Mouse (Mus musculus) kidney, adult 11 months (tissue): ENCODE results near the gene Zfp827.
"Not testable (repeated sequence)": the region's sequence is repeated elsewhere in the genome, so short reads cannot be mapped to it uniquely, and the experiment has no call there.

ENCODE experiments used
- DNase-seq: peaks from one replicate; pipeline ENCODE4 v3.0.0; 2022

Zfp827 gene

DNA sequence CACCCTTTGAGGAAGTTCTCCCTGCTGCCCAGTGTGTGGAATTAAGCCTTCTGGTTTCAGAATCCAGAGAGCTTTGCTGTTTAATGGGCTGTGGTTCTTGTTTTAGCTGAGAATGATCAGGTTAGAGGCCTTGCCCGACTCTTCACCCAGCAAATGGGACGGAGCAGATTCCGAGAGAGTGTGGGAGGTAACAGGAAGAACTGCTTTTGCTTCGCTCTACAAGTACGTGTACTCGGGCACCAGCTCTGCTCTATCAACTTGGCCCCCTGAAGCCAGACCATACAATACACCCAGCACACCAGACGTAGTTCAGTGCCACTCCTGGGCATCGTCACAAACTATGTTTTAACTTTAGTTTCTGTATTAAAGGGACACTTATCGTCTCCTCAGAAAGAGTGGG lies 85.3 kb downstream of the Zfp827 start:
- no peak for DNase-seq

GRCm38 (mm10) chr8:79114561-79114960 lies 86.3 kb downstream of the Zfp827 start:
- peak; percentile 70 for DNase-seq

- no peak for DNase-seq
These were observed 88.2 kb downstream of the Zfp827 start for GRCm38 (mm10) chr8:79116436-79116835.

GRCm38 (mm10) chr8:79117711-79118110 lies 89.5 kb downstream of the Zfp827 start:
- no peak for DNase-seq

DNA sequence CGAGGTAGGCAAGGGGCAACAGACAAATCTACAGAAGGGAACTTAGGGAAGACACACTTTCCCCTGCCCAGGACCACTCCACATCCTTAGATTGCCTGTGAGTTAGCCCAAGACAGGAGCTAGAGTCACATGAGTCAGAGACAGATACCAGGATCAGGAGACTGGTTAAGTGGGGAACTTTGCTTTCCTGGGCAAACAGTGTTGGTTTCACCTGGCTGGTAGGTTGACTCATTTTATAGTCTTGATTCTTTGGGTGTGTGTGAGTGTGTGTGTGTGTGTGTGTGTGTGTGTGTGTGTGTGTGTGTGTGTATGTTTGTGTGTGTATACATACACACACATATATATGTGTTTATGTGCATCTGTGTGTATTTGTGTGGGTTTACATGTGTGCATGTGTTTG lies 93.4 kb downstream of the Zfp827 start:
- DNase-seq, result no peak

- DNase-seq, result no peak
These were observed 96.0 kb downstream of the Zfp827 start for GRCm38 (mm10) chr8:79124231-79124630.

DNA sequence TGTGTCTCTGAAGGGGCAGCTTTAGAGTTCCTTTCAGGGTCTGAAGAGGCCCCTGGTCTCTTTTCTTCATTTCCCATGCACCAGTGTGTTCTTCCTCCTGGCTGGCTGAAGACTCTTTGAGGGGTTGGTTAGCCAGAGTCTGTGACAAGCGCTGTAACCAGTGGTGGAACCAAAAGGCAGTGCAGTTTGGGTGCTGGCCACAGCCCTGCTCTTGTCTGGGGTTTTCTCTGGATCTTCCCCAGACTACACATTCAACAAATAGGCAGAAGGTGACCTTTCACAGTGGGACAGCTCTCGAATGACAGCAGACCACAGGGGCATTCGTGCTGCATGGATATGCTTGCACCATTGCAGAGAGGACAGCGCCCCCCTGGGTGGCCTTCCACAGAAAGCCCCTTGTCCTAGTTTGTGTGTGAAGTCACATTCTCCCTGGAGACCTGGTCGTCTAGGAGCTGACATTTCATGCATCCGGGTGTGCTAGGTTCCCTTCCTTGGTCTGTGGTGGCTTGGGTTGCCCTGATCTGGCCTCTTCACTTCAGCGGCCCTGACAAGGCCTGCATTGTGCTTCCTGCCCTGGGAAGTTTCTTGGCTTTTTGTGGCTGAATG lies 99.1 kb downstream of the Zfp827 start:
- no peak for DNase-seq

- DNase-seq, result not testable (repeated sequence)
These were observed 100.3 kb downstream of the Zfp827 start for GRCm38 (mm10) chr8:79128534-79128933.

DNA sequence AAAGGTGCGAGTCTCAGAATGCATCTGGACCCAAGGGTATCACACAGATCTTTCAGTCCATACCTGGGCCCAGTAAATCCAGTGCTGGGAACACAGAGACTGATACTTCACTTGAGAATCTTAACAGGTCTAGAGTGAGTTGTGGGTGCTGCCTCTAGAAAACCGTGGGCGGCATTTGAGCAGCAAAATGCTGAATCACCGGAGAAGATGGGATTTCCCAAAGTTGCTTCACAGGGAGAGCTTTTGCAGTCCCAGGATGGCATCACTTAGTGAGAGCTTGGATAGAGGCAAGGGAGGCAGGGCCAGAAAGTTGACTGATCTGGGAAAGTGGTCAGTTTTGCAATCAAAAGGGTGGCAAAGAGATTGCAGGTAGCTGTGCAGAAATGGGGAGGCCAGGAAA lies 111.4 kb downstream of the Zfp827 start:
- DNase-seq, result no peak

DNA sequence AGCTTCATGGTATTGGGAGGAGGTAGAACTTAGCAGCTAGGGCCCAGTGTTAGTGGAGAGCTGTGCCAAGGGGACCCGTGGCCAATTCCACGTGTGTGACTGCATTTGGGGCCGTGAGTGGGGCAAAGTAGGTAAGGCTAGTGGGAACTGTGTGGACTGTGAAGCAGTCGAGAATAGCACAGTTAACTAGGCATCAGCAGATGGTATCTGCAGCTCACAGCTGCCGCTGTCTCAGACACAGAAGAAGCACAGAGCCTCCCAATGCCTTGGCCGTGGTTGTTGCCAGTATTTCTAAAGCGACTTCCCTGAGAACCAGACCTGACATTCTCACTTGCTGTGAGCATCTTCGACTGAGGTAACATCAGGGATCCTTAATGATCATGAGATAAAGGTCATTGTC lies 112.7 kb downstream of the Zfp827 start:
- DNase-seq, result no peak

- DNase-seq, result no peak
These were observed 113.4 kb downstream of the Zfp827 start for GRCm38 (mm10) chr8:79141592-79141991.

- no peak for DNase-seq
These were observed 115.5 kb downstream of the Zfp827 start for GRCm38 (mm10) chr8:79143729-79144128.

- no peak for DNase-seq
These were observed 117.0 kb downstream of the Zfp827 start for GRCm38 (mm10) chr8:79145210-79145609.

GRCm38 (mm10) chr8:79145626-79146025 lies 117.4 kb downstream of the Zfp827 start:
- no peak for DNase-seq

DNA sequence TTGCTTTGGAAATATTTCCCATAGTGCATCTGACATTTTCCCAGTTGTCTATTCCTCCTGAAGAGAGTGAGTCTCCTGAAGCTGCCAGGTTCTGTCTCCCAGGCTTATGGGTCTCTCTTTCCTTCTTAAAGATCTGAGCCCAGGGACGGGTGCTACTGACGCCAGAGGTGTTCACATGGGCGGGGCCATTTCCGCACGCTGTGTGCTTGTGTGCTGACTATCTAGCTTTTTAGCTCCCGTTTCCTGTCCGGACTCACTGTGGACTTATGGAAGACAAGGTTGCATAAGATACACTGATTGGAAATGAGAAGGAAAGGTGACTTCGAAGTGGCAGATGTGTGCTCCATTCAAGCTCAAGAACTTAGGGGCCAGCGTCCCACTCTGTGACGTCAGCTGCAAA lies 120.6 kb downstream of the Zfp827 start:
- no peak for DNase-seq

DNA sequence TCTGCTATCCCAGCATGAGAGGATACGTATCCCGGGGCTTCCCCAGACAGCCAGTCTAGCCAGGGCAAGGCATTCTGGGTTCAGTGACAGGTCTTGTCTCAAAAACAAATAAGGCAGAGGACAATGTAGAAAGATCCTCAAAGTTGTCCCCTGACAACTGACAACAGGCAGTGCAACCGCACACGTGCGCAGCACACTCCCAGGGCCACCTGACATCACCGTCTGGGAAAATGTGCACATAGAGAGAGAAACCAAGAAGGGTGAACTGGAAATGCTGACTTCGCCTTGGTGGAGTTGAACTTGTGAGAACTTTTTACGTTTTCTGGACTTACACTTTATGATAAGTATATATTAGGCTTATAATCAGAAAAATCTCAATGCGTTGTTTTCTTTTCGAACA lies 121.6 kb downstream of the Zfp827 start:
- no peak for DNase-seq

DNA sequence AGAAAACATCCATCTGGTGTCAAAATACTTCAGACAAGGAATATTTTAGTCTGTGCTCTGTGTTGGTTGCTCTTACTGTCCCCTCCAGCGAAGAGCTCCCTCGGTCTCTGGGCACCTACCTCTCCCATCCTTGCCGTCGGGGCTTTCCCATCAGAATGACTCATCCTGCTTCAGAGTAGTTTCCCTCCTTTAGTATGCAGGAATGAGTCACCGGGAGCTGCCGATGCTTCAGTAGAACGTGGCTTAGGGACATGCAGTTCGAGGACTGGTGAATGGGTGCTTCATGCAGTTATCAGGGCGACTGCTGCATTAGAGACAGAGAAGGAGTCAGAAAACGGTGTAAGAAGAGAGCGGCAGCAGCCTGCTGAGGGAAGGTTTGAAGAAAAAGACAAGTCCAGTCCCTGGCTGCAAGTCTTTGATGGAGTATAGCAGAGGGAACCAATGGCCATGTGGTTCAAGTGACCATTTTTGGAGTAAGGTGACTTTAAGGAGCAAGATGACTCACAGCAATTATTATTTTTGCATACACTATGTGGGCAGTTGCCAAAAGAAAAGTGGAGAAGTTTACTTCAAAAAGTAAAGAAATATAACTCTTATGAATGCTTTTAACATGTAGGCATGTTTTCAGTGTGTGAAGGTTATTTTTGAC lies 122.4 kb downstream of the Zfp827 start:
- no peak for DNase-seq

- no peak for DNase-seq
These were observed 123.4 kb downstream of the Zfp827 start for GRCm38 (mm10) chr8:79151644-79152043.

DNA sequence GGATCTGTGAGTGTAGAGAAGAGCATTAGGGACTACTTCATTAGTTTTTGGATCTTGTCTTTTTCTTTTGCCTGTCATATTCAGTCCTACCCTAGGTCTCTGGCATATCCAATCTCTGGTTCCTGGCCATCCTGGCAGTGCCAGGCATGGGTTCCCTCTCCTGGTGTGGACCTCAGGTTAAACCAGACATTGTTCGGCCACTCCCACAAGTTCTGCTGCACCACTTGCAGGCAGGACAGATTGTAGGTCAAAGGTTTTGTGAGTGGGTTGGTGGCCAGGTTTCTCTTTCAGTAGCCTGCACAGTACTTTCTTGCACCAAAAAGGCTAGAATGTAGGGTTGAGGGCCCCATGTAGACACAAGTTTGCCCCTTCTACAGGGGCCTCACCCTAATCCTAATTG lies 125.0 kb downstream of the Zfp827 start:
- peak; percentile 29 for DNase-seq

DNA sequence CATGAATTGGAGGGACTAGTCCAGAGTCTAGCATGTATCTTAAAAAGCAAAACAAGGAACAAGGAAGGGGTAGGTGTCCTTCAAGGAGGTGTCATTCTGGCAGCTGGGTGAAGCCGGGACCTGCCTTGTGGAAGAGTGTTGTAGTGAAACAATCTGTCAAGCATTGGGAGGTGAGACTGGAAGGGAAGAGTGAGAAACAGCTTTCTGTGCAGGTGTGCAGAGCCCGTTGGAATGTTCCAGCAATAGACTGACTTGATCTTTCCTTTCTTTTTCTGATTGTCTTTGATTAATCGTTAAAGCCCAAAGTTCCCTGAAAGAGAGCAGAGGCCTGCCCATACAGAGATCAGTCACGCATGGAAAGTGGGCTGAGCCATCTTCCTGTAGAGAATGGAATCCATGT lies 125.4 kb downstream of the Zfp827 start:
- no peak for DNase-seq

DNA sequence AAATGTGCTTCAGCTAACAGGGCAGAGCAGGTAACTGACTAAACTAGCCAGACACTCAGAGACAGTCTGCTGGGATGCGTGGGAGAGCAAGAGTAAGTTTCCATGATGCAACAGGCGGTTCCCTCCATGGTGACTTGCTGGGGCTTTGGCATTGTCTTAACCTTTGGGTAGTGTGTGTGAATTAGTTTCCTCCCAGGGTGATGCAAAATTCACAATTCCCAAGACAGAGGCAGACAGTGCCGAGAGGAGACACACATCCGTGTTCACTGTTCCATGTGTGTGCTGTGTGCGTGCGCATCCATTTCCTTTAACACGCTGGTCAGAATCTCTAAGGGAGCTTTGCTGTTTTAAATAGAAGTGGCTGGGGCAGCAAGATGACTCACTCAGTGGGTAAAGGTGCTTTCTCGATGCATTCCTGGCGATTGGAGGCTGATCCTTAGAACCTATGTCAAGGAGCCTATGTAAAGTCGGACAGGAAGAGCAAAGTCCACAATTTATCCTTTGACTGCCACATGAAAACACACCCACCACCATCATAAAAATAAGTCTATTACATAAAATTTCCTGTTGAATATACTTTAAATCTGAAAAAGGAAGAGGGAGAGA lies 127.4 kb downstream of the Zfp827 start:
- no peak for DNase-seq

DNA sequence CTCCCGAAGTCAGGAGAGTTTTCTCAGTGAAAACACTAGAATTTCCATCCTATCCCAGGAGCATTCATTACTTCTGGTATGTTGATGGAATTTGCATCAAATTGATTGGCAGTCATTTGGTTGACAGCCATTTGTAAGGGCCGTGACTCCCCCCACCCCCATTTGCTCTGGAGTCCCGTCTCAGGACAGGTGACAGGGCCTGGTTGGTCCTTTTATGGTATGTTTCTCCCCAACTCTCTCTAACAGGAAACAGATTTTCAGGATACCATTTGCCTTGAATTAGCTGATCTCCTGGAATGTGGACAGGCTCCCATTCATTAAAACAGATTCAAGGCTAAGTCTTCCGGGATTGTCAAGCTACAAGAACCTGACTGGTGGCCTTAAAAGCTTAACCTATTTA lies 129.1 kb downstream of the Zfp827 start:
- DNase-seq, result no peak

DNA sequence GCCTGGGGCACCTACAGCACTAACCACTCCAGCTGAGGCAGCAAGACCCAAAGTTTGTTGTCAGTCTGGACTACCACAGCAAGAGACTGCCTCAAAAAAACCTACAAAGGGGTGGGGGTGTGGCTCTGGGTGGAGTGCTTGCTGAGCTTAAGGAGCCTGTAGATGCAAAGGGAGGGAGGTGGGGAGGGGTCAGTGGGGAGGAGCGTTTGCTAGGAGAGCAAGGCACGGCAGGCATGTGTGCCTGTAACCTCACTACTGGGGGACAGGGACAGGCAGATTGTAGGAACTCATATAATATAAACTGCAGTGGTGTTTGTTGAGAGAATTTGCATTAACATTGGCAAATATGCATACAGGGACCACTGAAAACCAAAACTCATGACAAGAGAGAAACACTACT lies 130.1 kb downstream of the Zfp827 start:
- DNase-seq, result no peak

- DNase-seq, result no peak
These were observed 131.2 kb downstream of the Zfp827 start for GRCm38 (mm10) chr8:79159397-79159796.

- peak; percentile 61 for DNase-seq
These were observed 132.1 kb downstream of the Zfp827 start for GRCm38 (mm10) chr8:79160302-79160701.
